Mouse (Mus musculus): ENCODE results near the gene Arid4a. TPM values are rescaled to one million over a fixed set of nuclear protein-coding genes. Genes with fewer than 3 reads are reported as not detected.
A peak's percentile ranks its signal among the peaks of the same experiment; 100 is the strongest.

Arid4a gene
- polyA plus RNA-seq, 1 experiment = 17.8 TPM

- no peak overlapping the region for H3K4me3 ChIP-seq (ENCODE audit: insufficient read depth, low read length)
- TF ChIP-seq CTCF (IDR thresholded peaks at IDR 0.05; ENCODE audit: extremely low read depth, insufficient read depth, low read length) (no peak), POLR2A (IDR thresholded peaks at IDR 0.05; ENCODE audit: extremely low read depth, insufficient read depth, low read length) (no peak)
- no peaks in the 10 kb centered on the region for H3K4me1 ChIP-seq (ENCODE audit: control insufficient read depth, insufficient read depth, low read length)
- no peak overlapping the region for H3K27ac ChIP-seq (ENCODE audit: insufficient read depth, low read length)
Observed at GRCm38 (mm10) chr12:71030260-71030659, 14.5 kb downstream of the Arid4a start.

- TF ChIP-seq POLR2A (IDR thresholded peaks at IDR 0.05; ENCODE audit: extremely low read depth, insufficient read depth, low read length) (no peak), CTCF (IDR thresholded peaks at IDR 0.05; ENCODE audit: extremely low read depth, insufficient read depth, low read length) (no peak)
- no peak overlapping the region for H3K27ac ChIP-seq (ENCODE audit: insufficient read depth, low read length)
- no peaks in the 10 kb centered on the region for H3K4me1 ChIP-seq (ENCODE audit: control insufficient read depth, insufficient read depth, low read length)
- H3K4me3 ChIP-seq (ENCODE audit: insufficient read depth, low read length) = no peak overlapping the region
Observed at GRCm38 (mm10) chr12:71030722-71031121, 14.9 kb downstream of the Arid4a start.

- TF ChIP-seq CTCF (IDR thresholded peaks at IDR 0.05; ENCODE audit: extremely low read depth, insufficient read depth, low read length) (no peak), POLR2A (IDR thresholded peaks at IDR 0.05; ENCODE audit: extremely low read depth, insufficient read depth, low read length) (no peak)
- Histone ChIP-seq H3K4me3 (ENCODE audit: insufficient read depth, low read length) (no peak overlapping the region), H3K4me1 (ENCODE audit: control insufficient read depth, insufficient read depth, low read length) (no peaks in the 10 kb centered on the region), H3K27ac (ENCODE audit: insufficient read depth, low read length) (no peak overlapping the region)
Observed at GRCm38 (mm10) chr12:71035826-71036225, 20.0 kb downstream of the Arid4a start.

GRCm38 (mm10) chr12:71036729-71037404 lies 21.1 kb downstream of the Arid4a start:
- Histone ChIP-seq H3K27ac (ENCODE audit: insufficient read depth, low read length) (no peak overlapping the region), H3K4me3 (ENCODE audit: insufficient read depth, low read length) (no peak overlapping the region), H3K4me1 (ENCODE audit: control insufficient read depth, insufficient read depth, low read length) (no peaks in the 10 kb centered on the region)
- TF ChIP-seq POLR2A (IDR thresholded peaks at IDR 0.05; ENCODE audit: extremely low read depth, insufficient read depth, low read length) = no peak
- TF ChIP-seq CTCF (IDR thresholded peaks at IDR 0.05; ENCODE audit: extremely low read depth, insufficient read depth, low read length) = no peak

GRCm38 (mm10) chr12:71040462-71040861 lies 24.7 kb downstream of the Arid4a start:
- no peak overlapping the region for H3K4me3 ChIP-seq (ENCODE audit: insufficient read depth, low read length)
- TF ChIP-seq CTCF (IDR thresholded peaks at IDR 0.05; ENCODE audit: extremely low read depth, insufficient read depth, low read length) (no peak), POLR2A (IDR thresholded peaks at IDR 0.05; ENCODE audit: extremely low read depth, insufficient read depth, low read length) (no peak)
- no peaks in the 10 kb centered on the region for H3K4me1 ChIP-seq (ENCODE audit: control insufficient read depth, insufficient read depth, low read length)
- H3K27ac ChIP-seq (ENCODE audit: insufficient read depth, low read length) = 0 out of 2 replicates have a peak overlapping the region, but pooled peaks have one; percentile 84

GRCm38 (mm10) chr12:71042451-71042850 lies 26.7 kb downstream of the Arid4a start:
- H3K4me3 ChIP-seq (ENCODE audit: insufficient read depth, low read length) = no peak overlapping the region
- no peak for TF ChIP-seq CTCF (IDR thresholded peaks at IDR 0.05; ENCODE audit: extremely low read depth, insufficient read depth, low read length)
- TF ChIP-seq POLR2A (IDR thresholded peaks at IDR 0.05; ENCODE audit: extremely low read depth, insufficient read depth, low read length) = no peak
- H3K27ac ChIP-seq (ENCODE audit: insufficient read depth, low read length) = no peak overlapping the region
- no peaks in the 10 kb centered on the region for H3K4me1 ChIP-seq (ENCODE audit: control insufficient read depth, insufficient read depth, low read length)

GRCm38 (mm10) chr12:71043571-71043970 lies 27.8 kb downstream of the Arid4a start:
- Histone ChIP-seq H3K4me1 (ENCODE audit: control insufficient read depth, insufficient read depth, low read length) (no peaks in the 10 kb centered on the region), H3K27ac (ENCODE audit: insufficient read depth, low read length) (no peak overlapping the region), H3K4me3 (ENCODE audit: insufficient read depth, low read length) (no peak overlapping the region)
- TF ChIP-seq POLR2A (IDR thresholded peaks at IDR 0.05; ENCODE audit: extremely low read depth, insufficient read depth, low read length) (no peak), CTCF (IDR thresholded peaks at IDR 0.05; ENCODE audit: extremely low read depth, insufficient read depth, low read length) (no peak)

- Histone ChIP-seq H3K4me1 (ENCODE audit: control insufficient read depth, insufficient read depth, low read length) (no peaks in the 10 kb centered on the region), H3K27ac (ENCODE audit: insufficient read depth, low read length) (no peak overlapping the region), H3K4me3 (ENCODE audit: insufficient read depth, low read length) (no peak overlapping the region)
- TF ChIP-seq POLR2A (IDR thresholded peaks at IDR 0.05; ENCODE audit: extremely low read depth, insufficient read depth, low read length) (no peak), CTCF (IDR thresholded peaks at IDR 0.05; ENCODE audit: extremely low read depth, insufficient read depth, low read length) (no peak)
Observed at GRCm38 (mm10) chr12:71044488-71044887, 28.7 kb downstream of the Arid4a start.

GRCm38 (mm10) chr12:71046501-71046900 lies 30.7 kb downstream of the Arid4a start:
- no peak overlapping the region for H3K4me3 ChIP-seq (ENCODE audit: insufficient read depth, low read length)
- TF ChIP-seq POLR2A (IDR thresholded peaks at IDR 0.05; ENCODE audit: extremely low read depth, insufficient read depth, low read length) (no peak), CTCF (IDR thresholded peaks at IDR 0.05; ENCODE audit: extremely low read depth, insufficient read depth, low read length) (no peak)
- no peak overlapping the region for H3K27ac ChIP-seq (ENCODE audit: insufficient read depth, low read length)
- no peaks in the 10 kb centered on the region for H3K4me1 ChIP-seq (ENCODE audit: control insufficient read depth, insufficient read depth, low read length)

- peak overlapping the region; percentile 43 for H3K4me3 ChIP-seq (ENCODE audit: insufficient read depth, low read length)
- TF ChIP-seq CTCF (IDR thresholded peaks at IDR 0.05; ENCODE audit: extremely low read depth, insufficient read depth, low read length) = no peak
- no peak for TF ChIP-seq POLR2A (IDR thresholded peaks at IDR 0.05; ENCODE audit: extremely low read depth, insufficient read depth, low read length)
- H3K27ac ChIP-seq (ENCODE audit: insufficient read depth, low read length) = peak overlapping the region; percentile 39
- peaks cover 2% of the 10 kb centered on the region for H3K4me1 ChIP-seq (ENCODE audit: control insufficient read depth, insufficient read depth, low read length)
Observed at GRCm38 (mm10) chr12:71047473-71048078, 31.8 kb downstream of the Arid4a start.
